Mouse (Mus musculus) embryonic facial prominence, embryonic 10.5 days (tissue): ENCODE measurements around the gene C3. TPM values are rescaled to one million over a fixed set of nuclear protein-coding genes. Genes with fewer than 3 reads are reported as not detected.

Experiments
- DNase-seq: peaks from one replicate; pipeline ENCODE4 v3.0.0-alpha.2; 2017; ENCODE audit warnings: low spot score
- H3K27ac ChIP-seq: fragments of 300-500 bp; sonication (generic); replicated peaks from 2 replicates; pipeline ENCODE4 v1.5.1; 2016; ENCODE audit warnings: mild to moderate bottlenecking
- H3K27me3 ChIP-seq: fragments of 300-500 bp; sonication (generic); replicated peaks from 2 replicates; pipeline ENCODE4 v1.6.1; 2016; ENCODE audit warnings: low read depth, mild to moderate bottlenecking; ENCODE audit not compliant: poor library complexity, severe bottlenecking
- H3K36me3 ChIP-seq: fragments of 300-500 bp; sonication (generic); replicated peaks from 2 replicates; pipeline ENCODE4 v1.6.1; 2016; ENCODE audit warnings: mild to moderate bottlenecking, moderate library complexity
- H3K4me1 ChIP-seq: fragments of 300-500 bp; sonication (generic); 2 replicates; pipeline ENCODE4 v1.6.1; 2016
- H3K4me3 ChIP-seq: fragments of 300-500 bp; sonication (generic); 2 replicates; pipeline ENCODE4 v1.5.1; 2016; ENCODE audit warnings: mild to moderate bottlenecking, moderate library complexity
- H3K9me3 ChIP-seq: fragments of 300-500 bp; sonication (generic); 2 replicates; pipeline ENCODE4 v1.6.1; 2016; ENCODE audit warnings: mild to moderate bottlenecking
- WGBS: fragments of 180-500 bp; shearing (Covaris S2); methylation state at CpG from one replicate; pipeline ENCODE4 v1.1.7; 2016; 5-methylcytosine and 5-hydroxymethylcytosine counted together
- polyA plus RNA-seq: library from polyadenylated mRNA; unstranded; fragments of >200 nt; fragmentation: Nextera tagmentation; extraction: Ambion mirVana; gene quantifications from 2 replicates; pipeline ENCODE4 v1.2.1, GENCODE M21; 2016

The C3 gene
- polyA plus RNA-seq, 1 experiment from 2014 or later = 0.32 TPM

- H3K27ac ChIP-seq = no peak overlapping the region
- no peaks in the 10 kb centered on the region for H3K9me3 ChIP-seq
- H3K4me1 ChIP-seq = no peaks in the 10 kb centered on the region
- no peaks in the 10 kb centered on the region for H3K27me3 ChIP-seq
- H3K36me3 ChIP-seq = no peaks in the 10 kb centered on the region
- WGBS = 90% methylated on average over 3 of the region's 3 CpGs
- DNase-seq = no peak
- H3K4me3 ChIP-seq = no peak overlapping the region
Measured at GRCm38 (mm10) chr17:57207938-57208337, 20.0 kb downstream of the C3 start.

- Histone ChIP-seq H3K4me1 (no peaks in the 10 kb centered on the region), H3K4me3 (no peak overlapping the region), H3K27me3 (no peaks in the 10 kb centered on the region), H3K27ac (no peak overlapping the region), H3K36me3 (no peaks in the 10 kb centered on the region), H3K9me3 (no peaks in the 10 kb centered on the region)
- WGBS = 82% methylated on average over 10 of the region's 10 CpGs
- DNase-seq = no peak
Measured at GRCm38 (mm10) chr17:57201841-57202724, 25.9 kb downstream of the C3 start.

GRCm38 (mm10) chr17:57198252-57198651, 29.7 kb downstream of the C3 start:
- Histone ChIP-seq H3K4me3 (no peak overlapping the region), H3K27ac (no peak overlapping the region), H3K36me3 (no peaks in the 10 kb centered on the region), H3K27me3 (no peaks in the 10 kb centered on the region), H3K9me3 (no peaks in the 10 kb centered on the region), H3K4me1 (no peaks in the 10 kb centered on the region)
- 81% methylated on average over 3 of the region's 3 CpGs for WGBS
- no peak for DNase-seq

GRCm38 (mm10) chr17:57195326-57196010, 32.5 kb downstream of the C3 start:
- Histone ChIP-seq H3K27ac (no peak overlapping the region), H3K4me1 (no peaks in the 10 kb centered on the region), H3K27me3 (no peaks in the 10 kb centered on the region), H3K36me3 (no peaks in the 10 kb centered on the region), H3K9me3 (no peaks in the 10 kb centered on the region), H3K4me3 (no peak overlapping the region)
- DNase-seq = no peak
- 84% methylated on average over 8 of the region's 8 CpGs for WGBS

- Histone ChIP-seq H3K27ac (no peak overlapping the region), H3K4me1 (no peaks in the 10 kb centered on the region), H3K9me3 (no peaks in the 10 kb centered on the region), H3K4me3 (no peak overlapping the region), H3K36me3 (no peaks in the 10 kb centered on the region), H3K27me3 (no peaks in the 10 kb centered on the region)
- 77% methylated on average over 3 of the region's 3 CpGs for WGBS
- DNase-seq = no peak
Measured at GRCm38 (mm10) chr17:57194771-57195170, 33.2 kb downstream of the C3 start.

GRCm38 (mm10) chr17:57194041-57194507, 33.9 kb downstream of the C3 start, which contains the start of gene Tnfsf14:
Gene Tnfsf14, minus strand, starts transcription at chr17:57194177.
- 84% methylated on average over 11 of the region's 11 CpGs for WGBS

GRCm38 (mm10) chr17:57188510-57189192, 39.3 kb downstream of the C3 start:
- H3K4me3 ChIP-seq = no peak overlapping the region
- H3K27me3 ChIP-seq = no peaks in the 10 kb centered on the region
- WGBS = 84% methylated on average over 12 of the region's 12 CpGs
- H3K36me3 ChIP-seq = no peaks in the 10 kb centered on the region
- no peaks in the 10 kb centered on the region for H3K9me3 ChIP-seq
- no peaks in the 10 kb centered on the region for H3K4me1 ChIP-seq
- H3K27ac ChIP-seq = no peak overlapping the region
- DNase-seq = no peak

More at GRCm38 (mm10) chr17:57194041-57194507, 33.9 kb downstream of the C3 start, which contains the start of gene Tnfsf14:
- Histone ChIP-seq H3K27ac (no peak within 1 kb of the TSS), H3K4me1 (no peaks in the 10 kb centered on the region), H3K27me3 (no peaks in the 10 kb centered on the region), H3K4me3 (no peak within 1 kb of the TSS), H3K9me3 (no peaks in the 10 kb centered on the region), H3K36me3 (no peaks in the 10 kb centered on the region)
- DNase-seq = no peak

GRCm38 (mm10) chr17:57185641-57186040, 42.3 kb downstream of the C3 start:
- Histone ChIP-seq H3K27me3 (no peaks in the 10 kb centered on the region), H3K4me3 (no peak overlapping the region), H3K9me3 (no peaks in the 10 kb centered on the region), H3K36me3 (no peaks in the 10 kb centered on the region), H3K4me1 (no peaks in the 10 kb centered on the region), H3K27ac (no peak overlapping the region)
- 77% methylated on average over 2 of the region's 2 CpGs for WGBS
- DNase-seq = no peak

GRCm38 (mm10) chr17:57182871-57183270, 45.1 kb downstream of the C3 start:
- Histone ChIP-seq H3K4me1 (no peaks in the 10 kb centered on the region), H3K4me3 (no peak overlapping the region), H3K36me3 (no peaks in the 10 kb centered on the region), H3K27me3 (no peaks in the 10 kb centered on the region), H3K9me3 (no peaks in the 10 kb centered on the region), H3K27ac (no peak overlapping the region)
- 76% methylated on average over 3 of the region's 3 CpGs for WGBS
- DNase-seq = no peak

GRCm38 (mm10) chr17:57180363-57180762, 47.6 kb downstream of the C3 start:
- no peak overlapping the region for H3K27ac ChIP-seq
- H3K27me3 ChIP-seq = no peaks in the 10 kb centered on the region
- H3K4me1 ChIP-seq = no peaks in the 10 kb centered on the region
- peak; percentile 36 for DNase-seq
- no peak overlapping the region for H3K4me3 ChIP-seq
- H3K36me3 ChIP-seq = no peaks in the 10 kb centered on the region
- no peaks in the 10 kb centered on the region for H3K9me3 ChIP-seq
- WGBS = 37% methylated on average over 8 of the region's 8 CpGs

- 74% methylated on average over 4 of the region's 4 CpGs for whole genome bisulfite sequencing
- Histone ChIP-seq H3K4me1 (no peaks in the 10 kb centered on the region), H3K27ac (no peak overlapping the region), H3K9me3 (no peaks in the 10 kb centered on the region), H3K4me3 (no peak overlapping the region), H3K36me3 (no peaks in the 10 kb centered on the region), H3K27me3 (no peaks in the 10 kb centered on the region)
- DNase-seq = no peak
Measured at GRCm38 (mm10) chr17:57173351-57173750, 54.6 kb downstream of the C3 start.

GRCm38 (mm10) chr17:57172378-57172777, 55.6 kb downstream of the C3 start:
- H3K9me3 ChIP-seq = no peaks in the 10 kb centered on the region
- H3K27ac ChIP-seq = no peak overlapping the region
- H3K27me3 ChIP-seq = no peaks in the 10 kb centered on the region
- no peak for DNase-seq
- WGBS = 80% methylated on average over 5 of the region's 5 CpGs
- no peak overlapping the region for H3K4me3 ChIP-seq
- no peaks in the 10 kb centered on the region for H3K4me1 ChIP-seq
- H3K36me3 ChIP-seq = no peaks in the 10 kb centered on the region
